Mouse (Mus musculus) CH12.LX (cell line): ENCODE results near the gene Odf2l.

ENCODE experiments used
- CHD2 ChIP-seq: IDR thresholded peaks from 2 replicates; pipeline ENCODE4 v1.6.1; 2011; ENCODE audit warnings: low read length, improper control_type of control experiment
- CTCF ChIP-seq, 2 experiments: IDR thresholded peaks in 1 of 2; conservative IDR thresholded peaks in 1 of 2; 2 replicates each; pipeline ENCODE4 v1.5.1; 2011 to 2012; ENCODE audit warnings: low read depth in 2 of 2, low read length in 2 of 2, improper control_type of control experiment in 1 of 2, inconsistent platforms in 1 of 2, mild to moderate bottlenecking in 1 of 2, moderate library complexity in 1 of 2
- EP300 ChIP-seq: IDR thresholded peaks from 2 replicates; pipeline ENCODE4 v1.6.1; 2011; ENCODE audit warnings: low read length, improper control_type of control experiment
- GABPA ChIP-seq: IDR thresholded peaks from 2 replicates; pipeline ENCODE4 v1.6.1; 2012; ENCODE audit warnings: low read depth, low read length, improper control_type of control experiment, inconsistent platforms; ENCODE audit not compliant: insufficient replicate concordance
- IRF4 ChIP-seq: IDR thresholded peaks from 2 replicates; pipeline ENCODE4 v1.6.1; 2014; ENCODE audit warnings: low read depth, mild to moderate bottlenecking, inconsistent platforms, low read length, improper control_type of control experiment
- KAT2A ChIP-seq: IDR thresholded peaks from 2 replicates; pipeline ENCODE4 v1.6.1; 2012; ENCODE audit warnings: low read length, improper control_type of control experiment, inconsistent platforms; ENCODE audit not compliant: insufficient replicate concordance
- MAX ChIP-seq: IDR thresholded peaks from 2 replicates; pipeline ENCODE4 v1.6.1; 2011; ENCODE audit warnings: low read length, improper control_type of control experiment
- MXI1 ChIP-seq: IDR thresholded peaks from 2 replicates; pipeline ENCODE4 v1.6.1; 2011; ENCODE audit warnings: mild to moderate bottlenecking, low read depth, low read length, improper control_type of control experiment
- NELFE ChIP-seq: IDR thresholded peaks from 2 replicates; pipeline ENCODE4 v1.6.1; 2011; ENCODE audit warnings: low read depth, low read length, improper control_type of control experiment
- POLR2A ChIP-seq: IDR thresholded peaks from 2 replicates; pipeline ENCODE4 v1.6.1; 2011; ENCODE audit warnings: low read depth, mild to moderate bottlenecking, improper control_type of control experiment, low read length
- ZKSCAN1 ChIP-seq: IDR thresholded peaks from 2 replicates; pipeline ENCODE4 v1.6.1; 2012; ENCODE audit warnings: low read depth, inconsistent platforms, low read length, improper control_type of control experiment, borderline replicate concordance

- TF ChIP-seq CTCF (conservative IDR thresholded peaks at IDR 0.05 in 1 of 2, IDR thresholded peaks at IDR 0.05 in 1 of 2; ENCODE audit: low read depth in 2 of 2, low read length in 2 of 2) (no peak), CHD2 (no peak), POLR2A (no peak), IRF4 (no peak), EP300 (no peak), NELFE (no peak), GABPA (no peak), MAX (no peak), ZKSCAN1 (no peak), MXI1 (no peak), KAT2A (no peak)
Measured at GRCm38 (mm10) chr3:145142925-145143324, 24.5 kb downstream of the Odf2l start.
